Mouse (Mus musculus): ENCODE measurements at regions not wholly inside any gene's neighbourhood (a gene's known extent, or its start where the extent isn't known, plus 50 kb on each side); places are given as distances from the start of the nearest gene placed in this dataset.

GRCm38 (mm10) chr10:21446641-21447040 lies 69.5 kb downstream of the Aldh8a1 start:
- no peak overlapping the region for H3K4me2 ChIP-seq (ENCODE audit: low read length)
- no peak overlapping the region for H3K27ac ChIP-seq (ENCODE audit: low read length)
- H3K27me3 ChIP-seq (ENCODE audit: control insufficient read depth, insufficient read depth, low read depth, low read length) = no peaks in the 10 kb centered on the region
- 84% methylated on average over 12 of the region's 12 CpGs for WGBS
- H3K9ac ChIP-seq (ENCODE audit: low read depth, low read length) = no peak overlapping the region
- ATAC-seq = no peak
- no peaks in the 10 kb centered on the region for H3K9me3 ChIP-seq (replicated peaks; ENCODE audit: control insufficient read depth, low read length, poor library complexity, severe bottlenecking)
- no peaks in the 10 kb centered on the region for H3K36me3 ChIP-seq (ENCODE audit: control insufficient read depth, insufficient read depth, low read length)
- no peaks in the 10 kb centered on the region; the same call in 1 of the 2 replicates for H3K4me1 ChIP-seq (ENCODE audit: control insufficient read depth, insufficient read depth, low read length)
- H3K4me3 ChIP-seq (ENCODE audit: low read depth, low read length) = no peak overlapping the region

- ATAC-seq = no peak
- 96% methylated on average over 3 of the region's 3 CpGs for WGBS
- H3K4me2 ChIP-seq (ENCODE audit: low read length) = no peak overlapping the region
- H3K4me1 ChIP-seq (ENCODE audit: control insufficient read depth, insufficient read depth, low read length) = no peaks in the 10 kb centered on the region; the same call in 1 of the 2 replicates
- no peaks in the 10 kb centered on the region for H3K9me3 ChIP-seq (replicated peaks; ENCODE audit: control insufficient read depth, low read length, poor library complexity, severe bottlenecking)
- no peaks in the 10 kb centered on the region for H3K27me3 ChIP-seq (ENCODE audit: control insufficient read depth, insufficient read depth, low read depth, low read length)
- no peak overlapping the region for H3K4me3 ChIP-seq (ENCODE audit: low read depth, low read length)
- no peaks in the 10 kb centered on the region for H3K36me3 ChIP-seq (ENCODE audit: control insufficient read depth, insufficient read depth, low read length)
- H3K27ac ChIP-seq (ENCODE audit: low read length) = no peak overlapping the region
- no peak overlapping the region for H3K9ac ChIP-seq (ENCODE audit: low read depth, low read length)
Observed at GRCm38 (mm10) chr10:21448132-21448531, 71.0 kb downstream of the Aldh8a1 start.

GRCm38 (mm10) chr10:21448942-21449341 lies 71.9 kb downstream of the Aldh8a1 start:
- Histone ChIP-seq H3K27ac (ENCODE audit: low read length) (no peak overlapping the region), H3K27me3 (ENCODE audit: control insufficient read depth, insufficient read depth, low read depth, low read length) (no peaks in the 10 kb centered on the region), H3K36me3 (ENCODE audit: control insufficient read depth, insufficient read depth, low read length) (no peaks in the 10 kb centered on the region), H3K9me3 (replicated peaks; ENCODE audit: control insufficient read depth, low read length, poor library complexity, severe bottlenecking) (no peaks in the 10 kb centered on the region), H3K4me2 (ENCODE audit: low read length) (no peak overlapping the region), H3K9ac (ENCODE audit: low read depth, low read length) (no peak overlapping the region), H3K4me1 (ENCODE audit: control insufficient read depth, insufficient read depth, low read length) (no peaks in the 10 kb centered on the region), H3K4me3 (ENCODE audit: low read depth, low read length) (no peak overlapping the region)
- no peak for ATAC-seq
- WGBS = 83% methylated on average over 5 of the region's 5 CpGs

GRCm38 (mm10) chr10:21452611-21453010 lies 75.5 kb downstream of the Aldh8a1 start:
- ATAC-seq = no peak
- no peak overlapping the region for H3K27ac ChIP-seq (ENCODE audit: low read length)
- H3K4me2 ChIP-seq (ENCODE audit: low read length) = no peak overlapping the region
- WGBS = 92% methylated on average over 2 of the region's 2 CpGs
- H3K27me3 ChIP-seq (ENCODE audit: control insufficient read depth, insufficient read depth, low read depth, low read length) = no peaks in the 10 kb centered on the region
- no peaks in the 10 kb centered on the region for H3K9me3 ChIP-seq (replicated peaks; ENCODE audit: control insufficient read depth, low read length, poor library complexity, severe bottlenecking)
- no peak overlapping the region for H3K4me3 ChIP-seq (ENCODE audit: low read depth, low read length)
- no peak overlapping the region for H3K9ac ChIP-seq (ENCODE audit: low read depth, low read length)
- no peaks in the 10 kb centered on the region for H3K36me3 ChIP-seq (ENCODE audit: control insufficient read depth, insufficient read depth, low read length)
- peaks cover 16% of the 10 kb centered on the region for H3K4me1 ChIP-seq (ENCODE audit: control insufficient read depth, insufficient read depth, low read length)

GRCm38 (mm10) chr10:21453527-21453926 lies 76.4 kb downstream of the Aldh8a1 start:
- no peak overlapping the region for H3K4me3 ChIP-seq (ENCODE audit: low read depth, low read length)
- no peak overlapping the region for H3K9ac ChIP-seq (ENCODE audit: low read depth, low read length)
- H3K4me1 ChIP-seq (ENCODE audit: control insufficient read depth, insufficient read depth, low read length) = peaks cover 16% of the 10 kb centered on the region
- H3K27ac ChIP-seq (ENCODE audit: low read length) = no peak overlapping the region
- WGBS = 92% methylated on average over 3 of the region's 3 CpGs
- no peaks in the 10 kb centered on the region for H3K27me3 ChIP-seq (ENCODE audit: control insufficient read depth, insufficient read depth, low read depth, low read length)
- H3K4me2 ChIP-seq (ENCODE audit: low read length) = no peak overlapping the region
- H3K36me3 ChIP-seq (ENCODE audit: control insufficient read depth, insufficient read depth, low read length) = no peaks in the 10 kb centered on the region
- no peaks in the 10 kb centered on the region for H3K9me3 ChIP-seq (replicated peaks; ENCODE audit: control insufficient read depth, low read length, poor library complexity, severe bottlenecking)
- no peak for ATAC-seq

GRCm38 (mm10) chr10:21454153-21454552 lies 77.1 kb downstream of the Aldh8a1 start:
- 91% methylated on average over 5 of the region's 5 CpGs for WGBS

GRCm38 (mm10) chr10:21454757-21455156 lies 77.7 kb downstream of the Aldh8a1 start:
- 0 out of 2 replicates have a peak, but pooled peaks have one; percentile 57 for ATAC-seq
- peaks cover 16% of the 10 kb centered on the region for H3K4me1 ChIP-seq (ENCODE audit: control insufficient read depth, insufficient read depth, low read length)
- H3K27ac ChIP-seq (ENCODE audit: low read length) = no peak overlapping the region
- WGBS = 75% methylated on average over 16 of the region's 16 CpGs
- H3K4me2 ChIP-seq (ENCODE audit: low read length) = no peak overlapping the region
- H3K36me3 ChIP-seq (ENCODE audit: control insufficient read depth, insufficient read depth, low read length) = no peaks in the 10 kb centered on the region
- H3K9ac ChIP-seq (ENCODE audit: low read depth, low read length) = no peak overlapping the region
- H3K9me3 ChIP-seq (replicated peaks; ENCODE audit: control insufficient read depth, low read length, poor library complexity, severe bottlenecking) = no peaks in the 10 kb centered on the region
- H3K4me3 ChIP-seq (ENCODE audit: low read depth, low read length) = no peak overlapping the region
- no peaks in the 10 kb centered on the region for H3K27me3 ChIP-seq (ENCODE audit: control insufficient read depth, insufficient read depth, low read depth, low read length)

More at GRCm38 (mm10) chr10:21454153-21454552, 77.1 kb downstream of the Aldh8a1 start:
- Histone ChIP-seq H3K9ac (ENCODE audit: low read depth, low read length) (no peak overlapping the region), H3K4me2 (ENCODE audit: low read length) (no peak overlapping the region), H3K4me3 (ENCODE audit: low read depth, low read length) (no peak overlapping the region), H3K9me3 (replicated peaks; ENCODE audit: control insufficient read depth, low read length, poor library complexity, severe bottlenecking) (no peaks in the 10 kb centered on the region), H3K27ac (ENCODE audit: low read length) (no peak overlapping the region), H3K27me3 (ENCODE audit: control insufficient read depth, insufficient read depth, low read depth, low read length) (no peaks in the 10 kb centered on the region), H3K36me3 (ENCODE audit: control insufficient read depth, insufficient read depth, low read length) (no peaks in the 10 kb centered on the region), H3K4me1 (ENCODE audit: control insufficient read depth, insufficient read depth, low read length) (peaks cover 16% of the 10 kb centered on the region)
- no peak for ATAC-seq

GRCm38 (mm10) chr10:21455863-21456262 lies 78.8 kb downstream of the Aldh8a1 start:
- ATAC-seq = peak; percentile 66
- peak overlapping the region; percentile 47; the same call in 1 of the 2 replicates for H3K27ac ChIP-seq (ENCODE audit: low read length)
- 18% methylated on average over 5 of the region's 5 CpGs for WGBS

GRCm38 (mm10) chr10:21456359-21456758 lies 79.3 kb downstream of the Aldh8a1 start:
- Histone ChIP-seq H3K27me3 (ENCODE audit: control insufficient read depth, insufficient read depth, low read depth, low read length) (no peaks in the 10 kb centered on the region), H3K27ac (ENCODE audit: low read length) (peak overlapping the region; percentile 33; the same call in 1 of the 2 replicates), H3K9me3 (replicated peaks; ENCODE audit: control insufficient read depth, low read length, poor library complexity, severe bottlenecking) (no peaks in the 10 kb centered on the region), H3K36me3 (ENCODE audit: control insufficient read depth, insufficient read depth, low read length) (no peaks in the 10 kb centered on the region), H3K9ac (ENCODE audit: low read depth, low read length) (no peak overlapping the region), H3K4me2 (ENCODE audit: low read length) (no peak overlapping the region), H3K4me3 (ENCODE audit: low read depth, low read length) (no peak overlapping the region), H3K4me1 (ENCODE audit: control insufficient read depth, insufficient read depth, low read length) (peaks cover 19% of the 10 kb centered on the region)
- ATAC-seq = no peak
- WGBS = 33% methylated on average over 3 of the region's 3 CpGs

More at GRCm38 (mm10) chr10:21455863-21456262, 78.8 kb downstream of the Aldh8a1 start:
- Histone ChIP-seq H3K9ac (ENCODE audit: low read depth, low read length) (no peak overlapping the region), H3K4me2 (ENCODE audit: low read length) (no peak overlapping the region), H3K4me3 (ENCODE audit: low read depth, low read length) (no peak overlapping the region), H3K9me3 (replicated peaks; ENCODE audit: control insufficient read depth, low read length, poor library complexity, severe bottlenecking) (no peaks in the 10 kb centered on the region), H3K36me3 (ENCODE audit: control insufficient read depth, insufficient read depth, low read length) (no peaks in the 10 kb centered on the region), H3K4me1 (ENCODE audit: control insufficient read depth, insufficient read depth, low read length) (peaks cover 19% of the 10 kb centered on the region), H3K27me3 (ENCODE audit: control insufficient read depth, insufficient read depth, low read depth, low read length) (no peaks in the 10 kb centered on the region)
